Mouse (Mus musculus) liver, embryonic 14.5 days (tissue): Measurements from ENCODE around the gene Oaf.

ENCODE experiments used
- CTCF ChIP-seq: IDR thresholded peaks from 2 replicates; pipeline ENCODE4 v1.5.1; 2016; ENCODE audit warnings: antibody characterized with exemption, low read depth, control low read depth
- EP300 ChIP-seq: IDR thresholded peaks from 2 replicates; pipeline ENCODE4 v1.6.1; 2016; ENCODE audit warnings: antibody characterized with exemption, low read depth

GRCm38 (mm10) chr9:43238631-43239545 is 823 bp downstream of the Oaf start:
- TF ChIP-seq EP300 (no peak), CTCF (no peak)
